Mouse (Mus musculus) right cerebral cortex, postnatal 14 days (tissue): ENCODE results near the gene Etl4.
A peak's percentile ranks its signal among the peaks of the same experiment; 100 is the strongest.

Experiments used
- DNase-seq: peaks from one replicate; pipeline ENCODE4 v3.0.0; 2022

Etl4 gene

GRCm38 (mm10) chr2:19909171-19909899 is at the start of gene Etl4:
TSS of gene Etl4 (plus strand) at chr2:19909780.
- DNase-seq = peak; percentile 86

- no peak for DNase-seq
These were observed 40.4 kb upstream of the Etl4 start for GRCm38 (mm10) chr2:19869167-19869566.

GRCm38 (mm10) chr2:19871881-19872280 is 37.7 kb upstream of the Etl4 start:
- DNase-seq = no peak

GRCm38 (mm10) chr2:19890875-19891274 is 18.7 kb upstream of the Etl4 start:
- no peak for DNase-seq

- DNase-seq = peak; percentile 58
These were observed 560 bp downstream of the Etl4 start for GRCm38 (mm10) chr2:19909900-19910780.

GRCm38 (mm10) chr2:19910781-19911175 is 1.2 kb downstream of the Etl4 start:
- no peak for DNase-seq

GRCm38 (mm10) chr2:19919190-19919589 is 9.6 kb downstream of the Etl4 start:
- DNase-seq = peak; percentile 40

- no peak for DNase-seq
These were observed 20.4 kb downstream of the Etl4 start for GRCm38 (mm10) chr2:19930009-19930408.

GRCm38 (mm10) chr2:19933836-19934235 is 24.3 kb downstream of the Etl4 start:
- DNase-seq = no peak

GRCm38 (mm10) chr2:19945205-19945604 is 35.6 kb downstream of the Etl4 start:
- DNase-seq = peak; percentile 8

- no peak for DNase-seq
These were observed 43.4 kb downstream of the Etl4 start for GRCm38 (mm10) chr2:19953028-19953427.

- no peak for DNase-seq
These were observed 56.9 kb downstream of the Etl4 start for GRCm38 (mm10) chr2:19966445-19966844.

- DNase-seq = no peak
These were observed 128.1 kb downstream of the Etl4 start for GRCm38 (mm10) chr2:20037671-20038070.

- DNase-seq = no peak
These were observed 162.8 kb downstream of the Etl4 start for GRCm38 (mm10) chr2:20072377-20072776.

- no peak for DNase-seq
These were observed 166.7 kb downstream of the Etl4 start for GRCm38 (mm10) chr2:20076118-20076796.

GRCm38 (mm10) chr2:20084781-20085180 is 175.2 kb downstream of the Etl4 start:
- no peak for DNase-seq

GRCm38 (mm10) chr2:20105456-20105855 is 195.9 kb downstream of the Etl4 start:
- DNase-seq = peak; percentile 8

GRCm38 (mm10) chr2:20111703-20112102 is 202.1 kb downstream of the Etl4 start:
- DNase-seq = no peak

- no peak for DNase-seq
These were observed 216.3 kb downstream of the Etl4 start for GRCm38 (mm10) chr2:20125914-20126313.

GRCm38 (mm10) chr2:20131792-20132191 is 222.2 kb downstream of the Etl4 start:
- no peak for DNase-seq

- DNase-seq = no peak
These were observed 228.8 kb downstream of the Etl4 start for GRCm38 (mm10) chr2:20138426-20138825.

GRCm38 (mm10) chr2:20145368-20145767 is 235.8 kb downstream of the Etl4 start:
- DNase-seq = peak; percentile 7

- DNase-seq = no peak
These were observed 257.5 kb downstream of the Etl4 start for GRCm38 (mm10) chr2:20167073-20167472.
